Mouse (Mus musculus): ENCODE measurements at regions not wholly inside any gene's neighbourhood (a gene's known extent, or its start where the extent isn't known, plus 50 kb on each side); places are given as distances from the start of the nearest gene placed in this dataset.
A peak's percentile ranks its signal among the peaks of the same experiment; 100 is the strongest.

GRCm38 (mm10) chr11:20923115-20923514 is 92.3 kb upstream of the Lgalsl start:
- no peak for ATAC-seq (ENCODE audit: poor library complexity, severe bottlenecking)

- no peak for ATAC-seq (ENCODE audit: poor library complexity, severe bottlenecking)
These were observed 98.6 kb upstream of the Lgalsl start for GRCm38 (mm10) chr11:20929426-20929825.

- ATAC-seq (ENCODE audit: poor library complexity, severe bottlenecking) = no peak
These were observed 99.2 kb upstream of the Lgalsl start for GRCm38 (mm10) chr11:20930045-20930444.

GRCm38 (mm10) chr11:20930573-20930972 is 99.7 kb upstream of the Lgalsl start:
- ATAC-seq (ENCODE audit: poor library complexity, severe bottlenecking) = peak; percentile 86

- ATAC-seq (ENCODE audit: poor library complexity, severe bottlenecking) = no peak
These were observed 103.6 kb upstream of the Lgalsl start for GRCm38 (mm10) chr11:20934191-20935062.

GRCm38 (mm10) chr11:20935063-20935370 is 104.2 kb upstream of the Lgalsl start:
- no peak for ATAC-seq (ENCODE audit: poor library complexity, severe bottlenecking)

GRCm38 (mm10) chr11:20935910-20936309 is 105.1 kb upstream of the Lgalsl start:
- ATAC-seq (ENCODE audit: poor library complexity, severe bottlenecking) = no peak

- ATAC-seq (ENCODE audit: poor library complexity, severe bottlenecking) = no peak
These were observed 106.1 kb upstream of the Lgalsl start for GRCm38 (mm10) chr11:20936996-20937395.

GRCm38 (mm10) chr11:20937942-20938341 is 107.1 kb upstream of the Lgalsl start:
- no peak for ATAC-seq (ENCODE audit: poor library complexity, severe bottlenecking)

- no peak for ATAC-seq (ENCODE audit: poor library complexity, severe bottlenecking)
These were observed 108.8 kb upstream of the Lgalsl start for GRCm38 (mm10) chr11:20939644-20940043.

- ATAC-seq (ENCODE audit: poor library complexity, severe bottlenecking) = no peak
These were observed 110.7 kb upstream of the Lgalsl start for GRCm38 (mm10) chr11:20941546-20941945.

- ATAC-seq (ENCODE audit: poor library complexity, severe bottlenecking) = no peak
These were observed 124.7 kb upstream of the Lgalsl start for GRCm38 (mm10) chr11:20955561-20955960.

GRCm38 (mm10) chr11:20957766-20958165 is 126.9 kb upstream of the Lgalsl start:
- no peak; the same call in 1 of the 2 replicates for ATAC-seq (ENCODE audit: poor library complexity, severe bottlenecking)

- ATAC-seq (ENCODE audit: poor library complexity, severe bottlenecking) = peak; percentile 45; the same call in 1 of the 2 replicates
These were observed 127.4 kb upstream of the Lgalsl start for GRCm38 (mm10) chr11:20958233-20958632.

GRCm38 (mm10) chr11:20960066-20960465 is 129.2 kb upstream of the Lgalsl start:
- ATAC-seq (ENCODE audit: poor library complexity, severe bottlenecking) = no peak

- ATAC-seq (ENCODE audit: poor library complexity, severe bottlenecking) = no peak
These were observed 129.9 kb upstream of the Lgalsl start for GRCm38 (mm10) chr11:20960750-20961149.

GRCm38 (mm10) chr11:20961626-20962025 is 129.5 kb upstream of the Peli1 start:
- ATAC-seq (ENCODE audit: poor library complexity, severe bottlenecking) = no peak

GRCm38 (mm10) chr11:20965575-20966239 is 125.4 kb upstream of the Peli1 start:
- no peak for ATAC-seq (ENCODE audit: poor library complexity, severe bottlenecking)

GRCm38 (mm10) chr11:20967321-20967984 is 123.6 kb upstream of the Peli1 start:
- ATAC-seq (ENCODE audit: poor library complexity, severe bottlenecking) = no peak

GRCm38 (mm10) chr11:20968341-20968740 is 122.8 kb upstream of the Peli1 start:
- ATAC-seq (ENCODE audit: poor library complexity, severe bottlenecking) = no peak

GRCm38 (mm10) chr11:20973141-20973540 is 118.0 kb upstream of the Peli1 start:
- no peak for ATAC-seq (ENCODE audit: poor library complexity, severe bottlenecking)

- peak; percentile 35; the same call in 1 of the 2 replicates for ATAC-seq (ENCODE audit: poor library complexity, severe bottlenecking)
These were observed 109.5 kb upstream of the Peli1 start for GRCm38 (mm10) chr11:20981588-20981987.
